Mouse (Mus musculus) activated CD4-positive, CD25-positive, alpha-beta regulatory T cell (primary cell): ENCODE data around the gene Gm49369. TPM values are rescaled to one million over a fixed set of nuclear protein-coding genes. Genes with fewer than 3 reads are reported as not detected.

Source experiments
- polyA plus RNA-seq, 2 experiments: library from polyadenylated mRNA; unstranded; fragments of 100-300 nt; shearing (Covaris generic); gene quantifications; one replicate each; pipeline ENCODE4 v1.2.1; 2017

The Gm49369 gene
- under 1 TPM; 0.74 to 0.75 TPM for polyA plus RNA-seq

GRCm38 (mm10) chr7:142382567-142382966, at the start of gene Gm49369:
Gene Gm49369, minus strand, starts transcription at chr7:142382667.

GRCm38 (mm10) chr7:142387419-142388148, 5.1 kb upstream of the Gm49369 start, which contains the start of gene Ctsd:
Gene Ctsd, minus strand, starts transcription at chr7:142388038.

GRCm38 (mm10) chr7:142373641-142374412, 8.6 kb downstream of the Gm49369 start, which contains the start of gene Ifitm10:
Gene Ifitm10, minus strand, starts transcription at chr7:142373753.

Other genes starting within 250 kb of the Gm49369 start
- not detected for gene Gm39115, start 246.6 kb downstream of the Gm49369 start, polyA plus RNA-seq
- not detected for gene Gm45337, start 238.1 kb downstream of the Gm49369 start, polyA plus RNA-seq
- not detected for gene Gm29735, start 225.6 kb downstream of the Gm49369 start, polyA plus RNA-seq
- under 1 TPM in 1 of 2 experiments, not detected in 1; 0.75 TPM for gene Gm4553, start 216.9 kb downstream of the Gm49369 start, polyA plus RNA-seq
- under 1 TPM in 1 of 2 experiments, not detected in 1; 0.20 TPM for gene Krtap5-2, start 206.7 kb downstream of the Gm49369 start, polyA plus RNA-seq
- not detected for gene Gm10153, start 192.3 kb downstream of the Gm49369 start, polyA plus RNA-seq
- not detected for gene Krtap5-3, start 181.3 kb downstream of the Gm49369 start, polyA plus RNA-seq
- not detected for gene Gm7579, start 170.8 kb downstream of the Gm49369 start, polyA plus RNA-seq
- not detected for gene Krtap5-5, start 152.7 kb downstream of the Gm49369 start, polyA plus RNA-seq
- gene Gm40460, start 141.6 kb downstream of the Gm49369 start, polyA plus RNA-seq, result not detected
- gene Gm2431, start 124.3 kb downstream of the Gm49369 start, polyA plus RNA-seq, result not detected
- gene Gm4559, start 108.3 kb downstream of the Gm49369 start, polyA plus RNA-seq, result not detected
- not detected for gene Krtap5-1, start 85.5 kb downstream of the Gm49369 start, polyA plus RNA-seq
- not detected for gene Krtap5-4, start 79.1 kb downstream of the Gm49369 start, polyA plus RNA-seq
- 10 to 100 TPM in 1 of 2 experiments, 1 to 10 TPM in 1; 6.1 to 10.4 TPM for gene Ifitm10, start 8.9 kb downstream of the Gm49369 start, polyA plus RNA-seq
- gene Ctsd, start 5.4 kb upstream of the Gm49369 start, polyA plus RNA-seq, result 100 to 1,000 TPM; 374 to 473 TPM
- gene Syt8, start 52.2 kb upstream of the Gm49369 start, polyA plus RNA-seq, result under 1 TPM in 1 of 2 experiments, not detected in 1; 0.68 TPM
- under 1 TPM in 1 of 2 experiments, not detected in 1; 0.51 TPM for gene Tnni2, start 59.1 kb upstream of the Gm49369 start, polyA plus RNA-seq
- 1,000 to 10,000 TPM; 1,045 to 1,500 TPM for gene Lsp1, start 78.1 kb upstream of the Gm49369 start, polyA plus RNA-seq
- gene Tnnt3, start 116.2 kb upstream of the Gm49369 start, polyA plus RNA-seq, result 1 to 10 TPM; 2.6 to 3.5 TPM
- gene Mrpl23, start 150.0 kb upstream of the Gm49369 start, polyA plus RNA-seq, result 1 to 10 TPM; 4.7 to 8.8 TPM